15 mouse cellular contexts compared by ENCODE assay signal in the genomic region with DNA sequence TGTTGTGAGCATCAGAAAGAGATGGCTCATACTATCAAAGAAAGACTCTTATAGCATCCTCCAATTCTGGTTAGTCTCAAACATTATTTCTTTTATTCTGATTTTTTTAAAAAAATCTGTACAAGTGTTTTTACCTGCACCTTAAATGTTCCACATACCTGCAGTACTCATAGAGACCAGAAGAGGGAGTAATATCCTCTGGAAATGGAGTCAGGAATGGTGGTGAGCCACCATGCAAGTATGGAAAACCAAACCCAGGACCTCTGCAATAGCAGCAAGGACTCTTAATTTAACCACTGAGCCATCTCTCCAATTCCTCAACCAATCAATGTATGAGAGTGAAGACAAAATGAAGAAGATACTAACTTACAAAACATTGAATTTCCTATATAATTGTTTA. TPM values are rescaled to one million over a fixed set of nuclear protein-coding genes. Genes with fewer than 3 reads are reported as not detected.
DNase-seq lines count a peak whose midpoint lies in the region; ATAC-seq and TF ChIP-seq lines count a peak whose summit lies in the region.
"Had no signal": no experiment of that assay in that cellular context is flagged by ENCODE, and none has a peak within 500 bp of the region (broad histone marks: within the 10 kb centered on the region; RNA-seq: fewer than 3 reads in every experiment).

No protein-coding gene starts in this region.

- no peaks in the 10 kb centered on the region for H3K36me3 ChIP-seq in forebrain, postnatal 0 days (ENCODE audit: insufficient read depth)
- H3K36me3 ChIP-seq in forebrain, embryonic 10.5 days (replicated peaks) = no peaks in the 10 kb centered on the region
- H3K36me3 ChIP-seq in liver, embryonic 14.5 days (replicated peaks; ENCODE audit: control insufficient read depth, insufficient read depth, low read depth) = no peaks in the 10 kb centered on the region
- H3K36me3 ChIP-seq: heart, embryonic 15.5 days; neural tube, embryonic 12.5 days had no signal

- no peaks in the 10 kb centered on the region for H3K27me3 ChIP-seq in forebrain, postnatal 0 days (ENCODE audit: insufficient read depth, low read length)
- no peaks in the 10 kb centered on the region for H3K27me3 ChIP-seq in forebrain, embryonic 10.5 days (ENCODE audit: poor library complexity, severe bottlenecking)
- no peaks in the 10 kb centered on the region for H3K27me3 ChIP-seq in liver, embryonic 14.5 days (ENCODE audit: control insufficient read depth, insufficient read depth, low read length)
- H3K27me3 ChIP-seq: heart, embryonic 15.5 days; neural tube, embryonic 12.5 days had no signal

- H3K9me3 ChIP-seq in forebrain, postnatal 0 days (ENCODE audit: low read length) = no peaks in the 10 kb centered on the region
- H3K9me3 ChIP-seq in forebrain, embryonic 10.5 days = no peaks in the 10 kb centered on the region
- H3K9me3 ChIP-seq in liver, embryonic 14.5 days (ENCODE audit: control insufficient read depth, low read length) = no peaks in the 10 kb centered on the region
- H3K9me3 ChIP-seq: heart, embryonic 15.5 days; neural tube, embryonic 12.5 days had no signal

- no peak overlapping the region for H3K9ac ChIP-seq in forebrain, postnatal 0 days
- no peak overlapping the region for H3K9ac ChIP-seq in liver, embryonic 14.5 days (replicated peaks)
- H3K9ac ChIP-seq: heart, embryonic 15.5 days; neural tube, embryonic 12.5 days had no signal

- ATAC-seq in forebrain, postnatal 0 days = no peak
- no peak for ATAC-seq in liver, embryonic 14.5 days (ENCODE audit: insufficient read depth)

- H3K27ac ChIP-seq in forebrain, postnatal 0 days (ENCODE audit: low read depth, low read length) = no peak overlapping the region
- H3K27ac ChIP-seq in forebrain, embryonic 10.5 days = no peak overlapping the region
- H3K27ac ChIP-seq in liver, embryonic 14.5 days = no peak overlapping the region
- H3K27ac ChIP-seq: heart, embryonic 15.5 days; neural tube, embryonic 12.5 days had no signal

- TF ChIP-seq CTCF in forebrain, postnatal 0 days (IDR thresholded peaks at IDR 0.05; ENCODE audit: low read depth) = peak; percentile 38
- peak; percentile 53; the same call in 1 of the 2 replicates for TF ChIP-seq CTCF in liver, embryonic 14.5 days (IDR thresholded peaks at IDR 0.05; ENCODE audit: low read depth)

- H3K4me2 ChIP-seq in forebrain, postnatal 0 days (ENCODE audit: low read depth) = no peak overlapping the region
- no peak overlapping the region for H3K4me2 ChIP-seq in liver, embryonic 14.5 days (ENCODE audit: low read depth)
- H3K4me2 ChIP-seq: heart, embryonic 15.5 days; neural tube, embryonic 12.5 days had no signal

- H3K4me3 ChIP-seq in forebrain, postnatal 0 days (ENCODE audit: low read depth, low read length) = no peak overlapping the region
- H3K4me3 ChIP-seq in forebrain, embryonic 10.5 days = no peak overlapping the region
- H3K4me3 ChIP-seq in liver, embryonic 14.5 days (ENCODE audit: insufficient read depth in 1 of 2, low read depth in 2 of 2, low read length in 2 of 2) = no peak overlapping the region
- H3K4me3 ChIP-seq: heart, embryonic 15.5 days; neural tube, embryonic 12.5 days had no signal

- no peak for DNase-seq in forebrain, postnatal 0 days
- no peak for DNase-seq in forebrain, embryonic 10.5 days (ENCODE audit: extremely low spot score, low spot score)
- DNase-seq in liver, embryonic 14.5 days (ENCODE audit: low read depth in 3 of 3, low spot score in 3 of 3) = no peak
- DNase-seq in liver = no peak
- DNase-seq in ES-CJ7 (ENCODE audit: low read depth, low spot score) = peak; percentile 63
- DNase-seq in c-Kit-positive CD71-positive TER-119-positive erythroid progenitor cells, embryonic 14.5 days (ENCODE audit: low spot score) = peak; percentile 22
- DNase-seq in neural tube, embryonic 10.5 days (ENCODE audit: extremely low spot score, low spot score) = no peak
- no peak for DNase-seq in left cerebral cortex, adult 11 months (ENCODE audit: low spot score)
- DNase-seq: cerebellum, adult 11 months; gastrocnemius, postnatal 10 days; kidney, postnatal 4 days; lung, adult 18-20 months; right cerebral cortex, adult 18-20 months had no signal

- TF ChIP-seq EP300 in liver, embryonic 14.5 days (IDR thresholded peaks at IDR 0.05; ENCODE audit: low read depth) = no peak

- H3K4me1 ChIP-seq in forebrain, postnatal 0 days (ENCODE audit: insufficient read depth) = peaks cover 7% of the 10 kb centered on the region; the same call in 1 of the 2 replicates
- H3K4me1 ChIP-seq in forebrain, embryonic 10.5 days = peaks cover 7% of the 10 kb centered on the region
- H3K4me1 ChIP-seq in liver, embryonic 14.5 days (replicated peaks; ENCODE audit: control insufficient read depth in 2 of 2, insufficient read depth in 2 of 2, low read length in 1 of 2) = no peaks in the 10 kb centered on the region
- H3K4me1 ChIP-seq: heart, embryonic 15.5 days had no signal

RNA-seq across cellular contexts. Expression of a gene that starts 47.3 kb away (rescaled TPM):
- total RNA-seq in forebrain, postnatal 0 days (2014; rRNA removed) = not detected in 2 replicates
- not detected in 2 replicates for polyA plus RNA-seq in forebrain, postnatal 0 days (2015; fragmentation: Nextera tagmentation; extraction: Ambion mirVana)
- polyA plus RNA-seq in forebrain, embryonic 10.5 days (2016; fragmentation: Nextera tagmentation; extraction: Ambion mirVana) = not detected in 2 replicates
- 0.11 and 0.16 TPM in 2 replicates for polyA plus RNA-seq in liver, embryonic 14.5 days (2012; rRNA removed)
- 0.08 and 0.18 TPM in 2 replicates for polyA plus RNA-seq in liver, embryonic 14.5 days (2014; fragmentation: Nextera tagmentation; extraction: Ambion mirVana)
- total RNA-seq: gastrocnemius, postnatal 10 days had no signal

RNA-seq across cellular contexts. Expression of a gene that starts 52.4 kb away (rescaled TPM):
- total RNA-seq in forebrain, postnatal 0 days (2014; rRNA removed) = 15.2 and 34.0 TPM in 2 replicates
- polyA plus RNA-seq in forebrain, postnatal 0 days (2015; fragmentation: Nextera tagmentation; extraction: Ambion mirVana) = 50.4 and 58.0 TPM in 2 replicates
- 118 and 120 TPM in 2 replicates for polyA plus RNA-seq in forebrain, embryonic 10.5 days (2016; fragmentation: Nextera tagmentation; extraction: Ambion mirVana)
- 56.8 and 67.9 TPM in 2 replicates for polyA plus RNA-seq in liver, embryonic 14.5 days (2012; rRNA removed)
- polyA plus RNA-seq in liver, embryonic 14.5 days (2014; fragmentation: Nextera tagmentation; extraction: Ambion mirVana) = 93.1 and 111 TPM in 2 replicates

Comparison
In these comparisons a context has a peak if more than half of its experiments do, and no peak if none do; other contexts are left out.
1. DNase-seq: peak in ES-CJ7 (single experiment) and c-Kit-positive CD71-positive TER-119-positive erythroid progenitor cells, embryonic 14.5 days (single experiment); none in forebrain, postnatal 0 days (single experiment), forebrain, embryonic 10.5 days (single experiment), liver, embryonic 14.5 days (0 of 3), liver (single experiment), neural tube, embryonic 10.5 days (single experiment) and left cerebral cortex, adult 11 months (single experiment).